Mouse (Mus musculus) inflammation-experienced regulatory T-cells, adult 6 months (primary cell): ENCODE data around the gene Plekhg6. TPM values are rescaled to one million over a fixed set of nuclear protein-coding genes. Genes with fewer than 3 reads are reported as not detected.
A peak's percentile ranks its signal among the peaks of the same experiment; 100 is the strongest.

Source experiments
- ATAC-seq: one replicate; pipeline ENCODE4 v1.8.0; 2017
- polyA plus RNA-seq, 3 experiments: library from polyadenylated mRNA; unstranded; fragments of 100-300 nt; shearing (Covaris generic); gene quantifications; one replicate each; pipeline ENCODE4 v1.2.1; 2017

Plekhg6 gene
- polyA plus RNA-seq, 3 experiments from 2014 or later = not detected

GRCm38 (mm10) chr6:125353221-125353620 lies 27.4 kb downstream of the Plekhg6 start:
- peak; percentile 38 for ATAC-seq

GRCm38 (mm10) chr6:125352811-125353210 lies 27.8 kb downstream of the Plekhg6 start:
- ATAC-seq = no peak

DNA sequence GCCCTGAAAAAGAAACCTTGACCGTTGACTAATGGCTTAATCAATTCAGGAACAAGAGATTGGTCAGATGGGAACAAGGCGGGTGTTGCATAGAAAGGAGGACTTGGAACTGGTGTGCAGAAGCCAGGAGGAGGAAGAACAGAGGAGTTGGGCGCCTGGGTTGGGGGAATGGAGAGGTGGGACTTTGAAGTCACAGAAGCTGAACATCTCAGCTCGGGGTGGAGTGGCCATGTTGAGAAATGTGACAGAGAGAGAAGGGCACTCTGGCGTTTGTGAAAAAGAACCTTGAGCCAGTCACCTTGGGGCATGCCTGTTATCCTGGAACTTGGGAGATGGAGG lies 28.6 kb downstream of the Plekhg6 start:
- ATAC-seq = no peak

DNA sequence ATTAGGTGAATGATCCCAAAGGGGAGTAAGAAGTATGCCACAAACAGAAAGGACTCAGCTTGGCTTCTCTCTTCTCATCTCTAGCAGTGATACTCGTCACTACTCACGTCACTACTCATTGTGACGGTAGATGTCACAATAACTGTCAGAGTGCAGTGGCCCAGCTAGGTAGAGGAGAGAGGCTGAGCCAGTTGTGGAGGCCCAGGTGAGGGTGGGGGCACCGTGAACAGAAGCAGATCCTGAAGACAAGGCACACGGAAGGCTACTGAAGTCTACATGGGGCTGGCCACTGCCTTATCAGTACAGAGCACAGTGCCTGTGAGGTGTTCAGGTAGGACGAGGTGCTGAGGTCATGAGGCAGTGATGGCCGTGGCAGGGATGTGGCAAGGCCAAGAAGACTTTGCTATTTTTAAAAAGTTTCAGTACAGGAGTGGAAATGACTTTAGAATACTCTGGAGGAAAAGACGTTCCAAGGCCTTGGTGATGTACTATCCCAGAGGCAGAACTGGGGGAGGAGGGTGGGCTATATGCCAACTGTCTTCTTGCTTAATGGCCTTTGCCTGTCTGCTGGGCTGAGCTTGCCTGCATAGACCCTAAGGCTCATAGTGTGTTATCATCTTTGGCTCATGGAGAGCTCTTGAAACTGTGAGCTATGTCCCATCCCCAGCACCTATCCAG lies 29.1 kb downstream of the Plekhg6 start:
- no peak for ATAC-seq

DNA sequence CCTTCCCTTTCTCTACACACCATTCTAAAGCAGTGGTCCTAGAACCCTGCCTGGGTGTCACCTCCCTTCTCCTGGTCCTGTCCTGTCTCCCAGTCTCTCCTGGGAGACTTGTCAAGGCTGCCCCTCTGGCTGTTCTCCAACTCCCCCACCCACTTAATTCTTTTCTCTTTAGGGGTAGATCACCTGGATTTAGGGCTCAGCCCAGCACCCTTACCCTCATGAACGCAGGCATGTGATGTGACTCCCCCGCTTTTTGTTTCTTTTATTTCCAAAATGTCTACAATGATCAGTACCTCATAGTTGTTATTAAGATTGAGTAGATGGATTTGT lies 29.6 kb downstream of the Plekhg6 start:
- ATAC-seq = no peak

- no peak for ATAC-seq
Measured at GRCm38 (mm10) chr6:125350231-125350994, 30.2 kb downstream of the Plekhg6 start.

GRCm38 (mm10) chr6:125349575-125350230 lies 30.9 kb downstream of the Plekhg6 start:
- peak; percentile 83 for ATAC-seq

DNA sequence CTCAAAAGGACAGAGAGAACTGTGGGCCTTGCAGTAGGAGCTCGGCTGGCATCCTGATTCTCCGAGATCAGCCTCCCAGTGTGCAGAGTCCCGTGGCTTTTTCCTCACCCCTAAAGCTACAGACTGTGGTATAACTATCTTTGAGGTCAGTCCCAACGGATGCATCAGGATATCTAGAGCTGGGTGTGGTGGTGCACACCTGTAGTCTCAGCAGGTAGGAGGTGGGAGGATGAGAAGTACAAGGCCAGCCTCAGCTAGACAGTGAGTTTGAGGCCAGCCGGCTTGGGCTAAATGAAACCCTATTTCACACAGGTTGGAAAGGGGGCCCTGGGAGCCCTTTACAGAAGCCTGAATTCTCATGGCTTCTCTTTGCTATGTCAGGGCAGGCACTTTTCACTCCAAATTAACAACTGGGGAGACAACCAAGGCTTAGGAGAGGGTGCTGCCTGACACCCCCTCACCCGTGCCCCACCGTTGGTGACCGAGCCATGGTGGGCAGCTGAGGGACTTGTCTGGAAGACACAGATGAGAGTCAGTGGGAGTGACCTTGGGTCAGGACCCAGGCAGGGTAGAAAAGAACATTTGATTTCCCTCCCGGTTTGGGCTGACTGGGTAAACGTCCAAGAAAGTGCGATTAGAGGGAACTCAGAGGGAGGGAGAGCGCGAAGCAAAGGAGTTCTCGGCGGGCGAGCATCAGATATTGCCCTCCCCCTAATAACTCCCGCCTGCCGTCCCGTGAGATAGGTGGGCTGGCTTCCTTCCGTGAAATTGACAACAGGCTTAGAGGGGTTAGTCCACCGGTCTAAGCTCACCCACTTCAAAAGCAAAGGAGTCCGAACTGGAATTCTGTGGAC lies 31.6 kb downstream of the Plekhg6 start, which contains the start of gene Tnfrsf1a:
Gene Tnfrsf1a (plus strand): TSS at position 642 of the 854 bp plus-strand sequence.
- ATAC-seq = peak; percentile 1

DNA sequence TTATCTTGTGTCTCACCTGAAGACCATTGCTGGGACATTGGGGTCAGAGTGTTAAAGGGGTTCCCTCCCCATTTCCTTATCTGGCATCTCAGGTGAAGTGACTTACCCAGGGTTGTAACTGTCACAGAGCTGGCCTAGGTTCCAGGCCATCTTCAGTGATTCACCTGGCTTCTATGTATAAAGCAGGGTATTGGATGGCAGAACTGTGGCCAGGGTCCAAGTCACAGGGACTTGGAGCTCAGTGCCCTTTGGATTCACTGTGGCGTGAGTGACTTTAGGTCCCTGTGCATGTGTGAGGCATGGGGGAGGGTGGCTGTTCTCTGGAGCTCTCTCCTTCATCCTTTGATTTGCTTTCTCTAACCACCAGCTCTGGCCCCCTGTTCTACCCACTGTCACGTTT lies 34.6 kb downstream of the Plekhg6 start:
- no peak for ATAC-seq

GRCm38 (mm10) chr6:125345625-125346024 lies 35.0 kb downstream of the Plekhg6 start:
- ATAC-seq = no peak

DNA sequence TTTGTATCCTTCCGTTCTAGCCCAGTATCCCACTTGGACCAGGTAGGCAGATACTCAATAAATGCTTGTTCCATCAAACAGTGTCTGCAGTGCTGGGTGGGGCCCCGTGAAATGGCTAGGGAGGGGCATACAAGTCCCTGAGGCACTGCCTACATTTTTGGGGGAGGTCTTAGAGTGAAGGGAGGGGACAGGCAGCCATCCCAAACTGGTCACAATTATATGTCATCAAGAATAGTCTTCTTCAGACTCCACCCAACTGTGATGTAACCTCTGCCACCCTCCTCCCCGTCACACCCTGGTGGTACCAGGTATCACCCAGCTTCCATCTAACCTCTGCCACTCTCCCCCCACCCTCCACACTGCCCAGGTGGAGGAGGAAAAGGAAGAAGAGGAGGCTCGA lies 35.7 kb downstream of the Plekhg6 start:
- no peak for ATAC-seq

DNA sequence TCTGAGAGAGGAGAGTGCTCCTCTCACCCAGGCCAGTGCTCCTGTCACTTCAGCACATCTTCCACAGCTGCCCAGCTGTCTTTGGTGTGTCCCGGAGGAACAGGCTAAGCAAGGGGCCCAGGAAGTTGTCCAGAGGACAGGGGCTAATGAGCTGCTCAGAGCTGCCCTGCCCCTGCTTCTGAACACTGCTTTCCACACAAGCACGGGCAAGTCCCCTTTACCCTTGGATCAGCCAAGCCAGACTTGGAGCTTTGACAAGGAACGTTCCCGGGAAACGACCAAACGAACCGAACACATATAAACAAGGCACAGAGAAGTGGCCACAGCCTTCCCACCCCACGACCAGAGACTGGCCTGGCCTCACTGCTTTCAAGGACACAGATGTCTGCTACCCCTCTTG lies 36.5 kb downstream of the Plekhg6 start:
- no peak for ATAC-seq

GRCm38 (mm10) chr6:125342198-125342597 lies 38.4 kb downstream of the Plekhg6 start:
- no peak for ATAC-seq

DNA sequence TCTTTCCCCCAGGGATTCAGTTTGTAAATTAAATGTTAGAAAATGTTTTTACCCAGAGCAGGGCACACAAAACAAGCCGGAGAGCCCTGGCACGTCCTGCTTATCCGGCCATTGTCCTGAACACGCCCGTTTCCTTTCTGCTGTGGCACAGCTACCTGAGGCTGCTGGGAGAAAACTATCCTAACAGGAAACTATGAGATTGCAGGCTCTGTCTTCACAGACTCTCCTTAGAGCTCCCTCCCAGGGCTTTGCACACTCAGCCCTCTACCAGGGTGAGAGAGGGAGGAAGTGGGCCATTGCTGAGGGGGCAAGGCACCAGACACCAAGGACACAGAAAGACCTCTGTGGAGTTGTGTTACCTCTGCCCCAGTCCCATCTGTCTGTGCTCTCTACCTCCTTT lies 40.3 kb downstream of the Plekhg6 start:
- no peak for ATAC-seq

GRCm38 (mm10) chr6:125338791-125339660 lies 41.6 kb downstream of the Plekhg6 start:
- no peak for ATAC-seq

DNA sequence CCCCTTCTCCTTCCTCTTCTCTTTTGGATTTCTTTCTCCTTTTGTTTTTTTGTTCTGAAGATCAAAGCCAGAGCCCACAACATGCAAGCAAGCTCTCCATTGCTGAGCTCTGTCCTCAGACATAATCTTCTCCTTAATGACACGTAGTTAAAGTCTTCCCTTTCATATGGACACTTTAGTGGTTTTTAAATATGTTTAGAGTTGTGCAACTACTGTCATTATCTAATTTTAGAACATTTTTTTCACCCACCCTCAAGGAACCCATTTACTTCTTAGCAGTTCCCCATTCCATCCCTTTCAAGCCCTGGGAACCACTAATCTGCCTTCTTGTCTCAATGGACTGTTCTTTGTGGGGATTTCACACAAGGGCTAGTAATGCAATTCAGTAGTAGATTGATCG lies 46.2 kb downstream of the Plekhg6 start:
- ATAC-seq = no peak

DNA sequence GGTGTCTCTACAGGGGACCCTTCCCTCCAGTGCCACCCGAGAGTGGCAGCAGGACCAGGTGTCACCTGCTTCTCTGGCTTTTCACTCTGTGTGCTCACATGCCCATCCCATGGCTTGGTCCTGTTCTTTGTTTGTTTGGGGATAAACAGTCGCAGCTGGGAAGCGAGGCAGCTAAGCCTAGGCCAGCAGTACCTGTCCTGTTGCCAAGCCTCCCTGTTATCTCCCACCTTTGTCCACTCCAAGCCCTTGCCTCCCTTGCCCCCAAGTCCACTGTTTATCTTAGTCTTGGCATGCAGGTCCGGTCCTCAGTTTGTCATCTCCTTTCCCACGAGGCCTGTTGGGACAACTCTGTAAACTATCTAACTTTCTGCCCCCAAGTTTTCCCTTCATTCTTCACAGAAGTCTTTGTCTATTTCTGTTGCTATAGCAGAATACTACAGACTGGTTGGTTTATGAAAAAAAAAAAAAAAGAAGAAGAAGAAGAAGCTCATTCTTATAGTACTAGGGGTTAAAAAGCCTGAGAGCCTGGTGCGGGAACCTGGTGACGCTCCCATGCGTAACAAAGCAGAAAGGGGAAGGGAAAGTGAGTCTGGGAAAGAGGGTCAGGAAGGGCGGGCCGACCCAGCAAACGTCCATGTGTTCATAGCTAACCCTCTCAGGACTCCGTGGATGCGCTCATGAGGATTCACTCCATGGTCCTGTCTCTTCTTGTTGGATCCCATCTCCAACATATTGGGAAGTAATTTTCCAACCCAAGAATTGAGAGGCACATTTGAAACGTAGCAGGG lies 47.3 kb downstream of the Plekhg6 start:
- ATAC-seq = no peak

DNA sequence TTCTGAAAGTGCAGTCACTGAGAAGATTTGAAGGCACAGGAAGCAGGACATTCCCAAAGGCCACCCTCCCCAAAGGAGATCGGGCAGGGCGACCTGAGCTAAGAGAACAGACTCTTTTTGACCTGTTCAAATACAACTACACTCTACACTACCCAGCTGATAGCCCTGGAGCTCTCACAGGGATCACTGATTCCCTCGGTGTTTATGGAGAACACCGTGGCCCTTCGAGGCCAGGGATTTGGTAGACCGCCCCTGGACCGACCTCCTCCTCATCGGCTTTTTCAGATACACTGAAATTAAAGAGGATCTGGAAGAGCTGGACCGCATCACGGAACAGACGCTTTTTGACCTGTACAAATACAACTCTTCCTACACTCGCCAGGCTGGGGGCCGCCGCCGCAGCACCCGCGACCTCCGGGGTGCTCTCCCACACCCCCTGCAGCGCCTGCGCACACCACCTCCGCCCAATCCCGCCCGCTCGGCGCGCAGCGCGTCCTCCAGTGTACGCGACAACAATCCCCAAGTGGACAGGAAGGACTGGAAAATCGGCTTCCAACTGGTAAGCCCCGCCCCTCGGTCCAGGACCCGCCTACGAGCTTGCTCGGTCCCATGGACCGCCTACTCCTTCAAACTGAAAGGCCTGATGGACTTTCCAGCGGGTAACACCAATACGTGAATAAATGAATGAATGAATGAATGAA lies 49.8 kb downstream of the Plekhg6 start:
- ATAC-seq = no peak

DNA sequence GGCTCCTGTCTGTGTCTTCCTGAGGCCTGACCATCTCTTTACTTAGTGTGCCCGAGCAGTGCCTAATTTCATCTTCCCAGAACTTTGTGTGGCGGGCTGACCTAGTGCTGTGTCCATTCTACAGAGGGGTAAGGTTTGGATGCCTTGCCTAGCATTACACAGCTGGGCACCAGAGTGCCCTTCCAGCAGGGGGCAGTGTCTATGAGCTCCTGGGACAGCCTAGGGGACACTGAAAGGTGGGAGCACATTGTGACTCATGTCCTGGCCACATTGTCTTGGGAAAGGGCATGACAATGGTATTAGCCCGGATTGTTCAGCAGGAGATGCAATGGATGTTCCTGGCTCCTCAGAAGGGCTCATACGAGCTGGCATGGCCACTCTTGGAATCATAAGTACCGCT lies 52.4 kb downstream of the Plekhg6 start:
- no peak for ATAC-seq

DNA sequence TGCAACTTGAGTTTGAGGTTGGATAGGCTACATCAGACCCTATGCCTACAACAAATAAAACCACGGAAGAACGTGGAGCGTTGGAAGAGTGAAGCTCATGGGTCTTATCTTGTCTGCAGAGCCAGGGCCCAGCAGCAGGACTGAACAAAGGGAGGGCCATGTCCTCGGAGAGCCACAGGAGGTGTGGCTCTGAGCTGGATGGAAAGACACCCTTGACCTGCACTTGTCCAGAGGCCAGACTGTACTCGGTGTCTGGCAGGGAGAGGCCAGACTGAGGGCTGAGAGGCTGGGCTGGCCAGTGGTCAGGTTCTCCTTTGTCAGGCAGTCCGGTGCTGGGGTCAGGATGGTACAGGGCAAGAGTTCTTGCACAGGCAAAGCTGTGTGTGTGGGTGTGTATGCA lies 55.3 kb downstream of the Plekhg6 start:
- no peak for ATAC-seq
